Comparison of ENCODE assay signal across 8 mouse cellular contexts in the genomic region with DNA sequence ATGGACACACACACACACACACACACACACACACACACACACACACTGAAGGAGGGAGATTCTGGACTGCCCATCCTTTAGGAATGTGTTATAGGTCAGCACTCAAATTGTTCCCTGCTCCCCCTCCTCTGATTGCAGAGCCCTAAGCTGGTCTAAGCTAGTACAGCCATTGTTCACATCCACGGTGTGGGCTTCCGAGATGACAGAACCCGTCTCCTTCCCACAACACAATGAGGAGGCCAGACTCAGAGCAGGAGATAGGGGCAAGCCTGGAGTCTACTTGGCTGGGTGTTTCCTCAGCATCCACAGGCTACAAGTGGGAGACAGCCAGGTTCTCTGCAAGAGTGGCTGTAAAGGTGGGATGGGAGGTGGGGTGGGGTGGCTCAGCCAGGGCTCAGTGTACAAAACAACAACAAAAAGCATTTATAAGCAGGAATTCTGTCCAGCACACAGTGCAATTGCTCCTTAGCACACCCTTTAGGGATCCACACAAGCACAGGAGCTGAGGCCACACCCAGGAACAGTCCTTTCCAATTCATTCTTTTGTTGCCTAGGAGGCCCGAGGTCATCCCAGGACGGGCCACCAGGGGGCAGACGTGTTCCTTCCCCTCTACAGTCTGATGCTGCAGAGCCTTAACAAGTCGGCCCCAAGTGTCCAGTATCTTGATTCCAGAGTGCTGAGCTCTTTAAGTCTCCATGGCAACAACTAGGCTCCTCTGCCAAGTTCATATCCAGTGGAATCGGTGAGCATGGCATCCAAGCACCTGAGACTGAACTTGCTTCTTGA. TPM values are rescaled to one million over a fixed set of nuclear protein-coding genes. Genes with fewer than 3 reads are reported as not detected.
DNase-seq lines count a peak whose midpoint lies in the region; ATAC-seq and TF ChIP-seq lines count a peak whose summit lies in the region.

No protein-coding gene starts in this region.

- H3K4me1 ChIP-seq in forebrain, embryonic 12.5 days: 0 out of 2 replicates have a peak, but pooled peaks cover 3% of the 10 kb centered on the region
- no peaks in the 10 kb centered on the region for H3K4me1 ChIP-seq in heart, postnatal 0 days (ENCODE audit: control insufficient read depth, insufficient read depth)
- no peaks in the 10 kb centered on the region; a peak in 1 of 4 replicates for H3K4me1 ChIP-seq in liver, embryonic 14.5 days (replicated peaks; ENCODE audit: control insufficient read depth in 2 of 2, insufficient read depth in 2 of 2, low read length in 1 of 2)
- H3K4me1 ChIP-seq in neural tube, embryonic 11.5 days (ENCODE audit: control insufficient read depth, insufficient read depth, low read length): no peaks in the 10 kb centered on the region; the same call in 1 of the 2 replicates
- 0 out of 2 replicates have a peak, but pooled peaks cover 8% of the 10 kb centered on the region for H3K4me1 ChIP-seq in stomach, embryonic 16.5 days (ENCODE audit: control insufficient read depth, insufficient read depth, low read length)

- no peaks in the 10 kb centered on the region for H3K9me3 ChIP-seq in forebrain, embryonic 12.5 days
- H3K9me3 ChIP-seq in heart, postnatal 0 days (replicated peaks; ENCODE audit: control insufficient read depth, low read length): no peaks in the 10 kb centered on the region
- no peaks in the 10 kb centered on the region for H3K9me3 ChIP-seq in liver, embryonic 14.5 days (ENCODE audit: control insufficient read depth, low read length)
- no peaks in the 10 kb centered on the region for H3K9me3 ChIP-seq in neural tube, embryonic 11.5 days (ENCODE audit: control insufficient read depth, low read length)
- H3K9me3 ChIP-seq in stomach, embryonic 16.5 days (replicated peaks; ENCODE audit: control insufficient read depth, low read length): no peaks in the 10 kb centered on the region

- H3K36me3 ChIP-seq in forebrain, embryonic 12.5 days (replicated peaks): no peaks in the 10 kb centered on the region
- no peaks in the 10 kb centered on the region for H3K36me3 ChIP-seq in heart, postnatal 0 days (replicated peaks; ENCODE audit: control insufficient read depth, insufficient read depth, low read length)
- H3K36me3 ChIP-seq in liver, embryonic 14.5 days (replicated peaks; ENCODE audit: control insufficient read depth, insufficient read depth, low read depth): no peaks in the 10 kb centered on the region
- no peaks in the 10 kb centered on the region for H3K36me3 ChIP-seq in neural tube, embryonic 11.5 days (ENCODE audit: control insufficient read depth, insufficient read depth, low read length)
- no peaks in the 10 kb centered on the region for H3K36me3 ChIP-seq in stomach, embryonic 16.5 days (ENCODE audit: control insufficient read depth, insufficient read depth, low read length)

- 33% methylated on average over 8 of the region's 8 CpGs for WGBS in forebrain, embryonic 12.5 days
- WGBS in heart, postnatal 0 days: 32% methylated on average over 8 of the region's 8 CpGs
- WGBS in liver, embryonic 14.5 days (ENCODE audit: insufficient replicate concordance): 33% methylated on average over 8 of the region's 8 CpGs
- 36% methylated on average over 8 of the region's 8 CpGs for WGBS in neural tube, embryonic 11.5 days
- 25% methylated on average over 8 of the region's 8 CpGs for WGBS in stomach, embryonic 16.5 days

- no peak overlapping the region for H3K4me2 ChIP-seq in forebrain, embryonic 12.5 days
- H3K4me2 ChIP-seq in heart, postnatal 0 days (ENCODE audit: low read depth, low read length): no peak overlapping the region
- H3K4me2 ChIP-seq in liver, embryonic 14.5 days (ENCODE audit: low read depth): no peak overlapping the region
- no peak overlapping the region for H3K4me2 ChIP-seq in neural tube, embryonic 11.5 days (ENCODE audit: low read depth)
- H3K4me2 ChIP-seq in stomach, embryonic 16.5 days (ENCODE audit: low read depth, low read length): no peak overlapping the region

- H3K27me3 ChIP-seq in forebrain, embryonic 12.5 days: no peaks in the 10 kb centered on the region
- H3K27me3 ChIP-seq in heart, postnatal 0 days (ENCODE audit: control insufficient read depth, insufficient read depth, low read length): no peaks in the 10 kb centered on the region
- no peaks in the 10 kb centered on the region for H3K27me3 ChIP-seq in liver, embryonic 14.5 days (ENCODE audit: control insufficient read depth, insufficient read depth, low read length)
- no peaks in the 10 kb centered on the region for H3K27me3 ChIP-seq in neural tube, embryonic 11.5 days (ENCODE audit: control insufficient read depth, insufficient read depth, low read length)
- H3K27me3 ChIP-seq in stomach, embryonic 16.5 days (ENCODE audit: control insufficient read depth, insufficient read depth, low read length): no peaks in the 10 kb centered on the region

- DNase-seq in c-Kit-positive CD71-negative TER-119-negative erythroid progenitor cells, embryonic 14.5 days (ENCODE audit: low read depth): peak; percentile 74
- peak; percentile 74 for DNase-seq in heart, postnatal 0 days (ENCODE audit: low spot score)
- DNase-seq in kidney, postnatal 36 days: peak; percentile 90 to 93
- peak; percentile 55 to 61 (median 57) for DNase-seq in liver, embryonic 14.5 days (ENCODE audit: low read depth in 3 of 3, low spot score in 3 of 3)
- DNase-seq in neural tube, embryonic 11.5 days (ENCODE audit: low spot score): peak; percentile 90

- peak; percentile 63 for ATAC-seq in CD4-positive, CD25-positive, alpha-beta regulatory T cell, adult 4 months
- ATAC-seq in forebrain, embryonic 12.5 days (ENCODE audit: low FRiP score): peak; percentile 80
- ATAC-seq in heart, postnatal 0 days (ENCODE audit: insufficient read depth, low read depth): peak; percentile 80
- peak; percentile 72 for ATAC-seq in liver, embryonic 14.5 days (ENCODE audit: insufficient read depth)
- peak; percentile 83 for ATAC-seq in neural tube, embryonic 11.5 days (ENCODE audit: insufficient read depth, low FRiP score, low TSS enrichment)
- peak; percentile 85 for ATAC-seq in stomach, embryonic 16.5 days (ENCODE audit: insufficient read depth, low FRiP score)

- peak; percentile 92 for TF ChIP-seq CTCF in heart, postnatal 0 days (IDR thresholded peaks at IDR 0.05; ENCODE audit: low read depth)
- peak; percentile 98 for TF ChIP-seq CTCF in liver, embryonic 14.5 days (IDR thresholded peaks at IDR 0.05; ENCODE audit: low read depth)

- H3K9ac ChIP-seq in forebrain, embryonic 12.5 days: no peak overlapping the region
- H3K9ac ChIP-seq in heart, postnatal 0 days (replicated peaks; ENCODE audit: low read depth, low read length): no peak overlapping the region
- no peak overlapping the region for H3K9ac ChIP-seq in liver, embryonic 14.5 days (replicated peaks)
- no peak overlapping the region for H3K9ac ChIP-seq in neural tube, embryonic 11.5 days (ENCODE audit: low read length)
- no peak overlapping the region for H3K9ac ChIP-seq in stomach, embryonic 16.5 days (ENCODE audit: low read length)

- no peak for TF ChIP-seq EP300 in heart, postnatal 0 days (IDR thresholded peaks at IDR 0.05; ENCODE audit: low read depth)
- no peak for TF ChIP-seq EP300 in liver, embryonic 14.5 days (IDR thresholded peaks at IDR 0.05; ENCODE audit: low read depth)

- no peak overlapping the region for H3K4me3 ChIP-seq in forebrain, embryonic 12.5 days (replicated peaks)
- no peak overlapping the region for H3K4me3 ChIP-seq in heart, postnatal 0 days (ENCODE audit: low read depth, low read length)
- no peak overlapping the region for H3K4me3 ChIP-seq in liver, embryonic 14.5 days (ENCODE audit: insufficient read depth in 1 of 2, low read depth in 2 of 2, low read length in 2 of 2)
- no peak overlapping the region for H3K4me3 ChIP-seq in neural tube, embryonic 11.5 days (ENCODE audit: low read depth, low read length)
- H3K4me3 ChIP-seq in stomach, embryonic 16.5 days (replicated peaks; ENCODE audit: low read length): no peak overlapping the region

- H3K27ac ChIP-seq in forebrain, embryonic 12.5 days: no peak overlapping the region
- no peak overlapping the region for H3K27ac ChIP-seq in heart, postnatal 0 days (ENCODE audit: low read depth)
- no peak overlapping the region for H3K27ac ChIP-seq in liver, embryonic 14.5 days
- H3K27ac ChIP-seq in neural tube, embryonic 11.5 days (ENCODE audit: low read depth, low read length): no peak overlapping the region
- H3K27ac ChIP-seq in stomach, embryonic 16.5 days (ENCODE audit: low read length): no peak overlapping the region

RNA-seq across cellular contexts. Expression of gene Vps13d, which starts 19.4 kb away (rescaled TPM):
- polyA plus RNA-seq in CD4-positive, CD25-positive, alpha-beta regulatory T cell, adult 4 months (2017; shearing (Covaris generic)): 10 to 100 TPM; 19.0 to 20.6 TPM
- 5.7 and 7.0 TPM in 2 replicates for polyA plus RNA-seq in forebrain, embryonic 12.5 days (2016; fragmentation: Nextera tagmentation; extraction: Ambion mirVana)
- total RNA-seq in heart, postnatal 0 days (2014; rRNA removed; ENCODE audit: low replicate concordance): 32.2 and 42.6 TPM in 2 replicates
- polyA plus RNA-seq in heart, postnatal 0 days (2015; fragmentation: Nextera tagmentation; extraction: Ambion mirVana): 7.6 and 9.0 TPM in 2 replicates
- 3.9 and 7.1 TPM in 2 replicates for polyA plus RNA-seq in liver, embryonic 14.5 days (2012; rRNA removed)
- polyA plus RNA-seq in liver, embryonic 14.5 days (2014; fragmentation: Nextera tagmentation; extraction: Ambion mirVana): 4.8 and 5.3 TPM in 2 replicates
- 11.8 and 14.3 TPM in 2 replicates for polyA plus RNA-seq in neural tube, embryonic 11.5 days (2014; fragmentation: Nextera tagmentation; extraction: Ambion mirVana)
- polyA plus RNA-seq in stomach, embryonic 16.5 days (2015; fragmentation: Nextera tagmentation; extraction: Ambion mirVana): 9.3 and 9.5 TPM in 2 replicates

RNA-seq across cellular contexts. Expression of gene Tnfrsf1b, which starts 32.5 kb away (rescaled TPM):
- 100 to 1,000 TPM; 115 to 174 TPM for polyA plus RNA-seq in CD4-positive, CD25-positive, alpha-beta regulatory T cell, adult 4 months (2017; shearing (Covaris generic))
- 1.3 and 1.6 TPM in 2 replicates for polyA plus RNA-seq in forebrain, embryonic 12.5 days (2016; fragmentation: Nextera tagmentation; extraction: Ambion mirVana)
- total RNA-seq in heart, postnatal 0 days (2014; rRNA removed; ENCODE audit: low replicate concordance): 11.1 and 26.5 TPM in 2 replicates
- 2.0 TPM in 2 replicates for polyA plus RNA-seq in heart, postnatal 0 days (2015; fragmentation: Nextera tagmentation; extraction: Ambion mirVana)
- polyA plus RNA-seq in liver, embryonic 14.5 days (2012; rRNA removed): 3.2 and 4.5 TPM in 2 replicates
- 4.2 and 4.7 TPM in 2 replicates for polyA plus RNA-seq in liver, embryonic 14.5 days (2014; fragmentation: Nextera tagmentation; extraction: Ambion mirVana)
- 2.0 and 2.1 TPM in 2 replicates for polyA plus RNA-seq in neural tube, embryonic 11.5 days (2014; fragmentation: Nextera tagmentation; extraction: Ambion mirVana)
- 7.9 and 8.3 TPM in 2 replicates for polyA plus RNA-seq in stomach, embryonic 16.5 days (2015; fragmentation: Nextera tagmentation; extraction: Ambion mirVana)

Comparison
In these comparisons a context has a peak if more than half of its experiments do, and no peak if none do; other contexts are left out.
1. RNA of gene Tnfrsf1b, which starts 32.5 kb away (polyA plus RNA-seq): 115 to 174 TPM in CD4-positive, CD25-positive, alpha-beta regulatory T cell, adult 4 months; 7.9 to 8.3 TPM in stomach, embryonic 16.5 days, 3.2 to 4.7 TPM in liver, embryonic 14.5 days, 2.0 TPM in heart, postnatal 0 days, 2.0 to 2.1 TPM in neural tube, embryonic 11.5 days and 1.3 to 1.6 TPM in forebrain, embryonic 12.5 days; every median in the first group is over 10 times any median in the second.
2. Peak in every context shown above with its lines, with median percentiles within 50 percentile points of each other: ATAC-seq and DNase-seq.